Mouse (Mus musculus) CH12.LX (cell line): ENCODE measurements around the gene Fitm2. TPM values are rescaled to one million over a fixed set of nuclear protein-coding genes. Genes with fewer than 3 reads are reported as not detected.

ENCODE experiments used
- DNase-seq: peaks from one replicate; pipeline ENCODE4 v3.0.0-alpha.2; 2013; ENCODE audit errors: extremely low read depth
- H3K27ac ChIP-seq: 2 replicates; pipeline ENCODE4 v1.5.1; 2012; ENCODE audit warnings: low read depth, mild to moderate bottlenecking, control low read depth, moderate library complexity; ENCODE audit not compliant: insufficient read depth
- H3K27me3 ChIP-seq: replicated peaks from 2 replicates; pipeline ENCODE3; 2012; ENCODE audit warnings: inconsistent platforms
- H3K36me3 ChIP-seq, 2 experiments: replicated peaks in 1 of 2; 2 replicates each; pipeline versions ENCODE3 to v1.6.1; 2012; ENCODE audit warnings: inconsistent platforms in 1 of 2, low read length in 1 of 2, mild to moderate bottlenecking in 1 of 2, mixed read lengths in 1 of 2, moderate library complexity in 1 of 2; ENCODE audit not compliant: control insufficient read depth in 1 of 2, insufficient read depth in 1 of 2
- H3K4me1 ChIP-seq, 2 experiments: 2 replicates each; pipeline ENCODE4 v1.6.1; 2012; ENCODE audit warnings: inconsistent platforms in 1 of 2, moderate library complexity in 1 of 2; ENCODE audit not compliant: insufficient read depth in 2 of 2, control insufficient read depth in 1 of 2
- H3K4me2 ChIP-seq: 2 replicates; pipeline ENCODE4 v1.6.1; 2012; ENCODE audit warnings: low read depth, mild to moderate bottlenecking, control low read depth; ENCODE audit not compliant: poor library complexity, insufficient read depth, severe bottlenecking
- H3K4me3 ChIP-seq, 3 experiments: fragments of 150-350 bp in 1 of 3; sonication (generic) in 1 of 3; replicated peaks in 1 of 3; 2 replicates each; pipeline versions ENCODE3 to v1.5.1; 2011 to 2012; ENCODE audit warnings: low read depth in 2 of 3, low read length in 2 of 3, mild to moderate bottlenecking in 2 of 3, moderate library complexity in 2 of 3, control low read depth in 1 of 3, improper control_type of control experiment in 1 of 3, inconsistent platforms in 1 of 3, mixed read lengths in 1 of 3; ENCODE audit not compliant: poor library complexity in 1 of 3
- H3K79me2 ChIP-seq: replicated peaks from 2 replicates; pipeline ENCODE4 v1.6.1; 2012; ENCODE audit warnings: mild to moderate bottlenecking, moderate library complexity; ENCODE audit not compliant: control insufficient read depth, poor library complexity, insufficient read depth, severe bottlenecking; ENCODE audit errors: extremely low read depth
- H3K9ac ChIP-seq: 2 replicates; pipeline ENCODE4 v1.6.1; 2012; ENCODE audit warnings: low read depth, mild to moderate bottlenecking, control low read depth, moderate library complexity; ENCODE audit not compliant: insufficient read depth
- H3K9me3 ChIP-seq: replicated peaks from 2 replicates; pipeline ENCODE3; 2012; ENCODE audit warnings: low read length, inconsistent platforms, mixed read lengths
- BHLHE40 ChIP-seq: IDR thresholded peaks from 2 replicates; pipeline ENCODE4 v1.6.1; 2011; ENCODE audit warnings: mild to moderate bottlenecking, low read depth, low read length, improper control_type of control experiment
- CHD1 ChIP-seq: IDR thresholded peaks from 2 replicates; pipeline ENCODE4 v1.6.1; 2012; ENCODE audit warnings: low read depth, low read length, improper control_type of control experiment, inconsistent platforms
- CHD2 ChIP-seq: IDR thresholded peaks from 2 replicates; pipeline ENCODE4 v1.6.1; 2011; ENCODE audit warnings: low read length, improper control_type of control experiment
- CTCF ChIP-seq, 2 experiments: IDR thresholded peaks in 1 of 2; conservative IDR thresholded peaks in 1 of 2; 2 replicates each; pipeline ENCODE4 v1.5.1; 2011 to 2012; ENCODE audit warnings: low read depth in 2 of 2, low read length in 2 of 2, improper control_type of control experiment in 1 of 2, inconsistent platforms in 1 of 2, mild to moderate bottlenecking in 1 of 2, moderate library complexity in 1 of 2
- ELF1 ChIP-seq: IDR thresholded peaks from 2 replicates; pipeline ENCODE4 v1.6.1; 2014; ENCODE audit warnings: low read depth, mild to moderate bottlenecking, inconsistent platforms, low read length, improper control_type of control experiment
- EP300 ChIP-seq: IDR thresholded peaks from 2 replicates; pipeline ENCODE4 v1.6.1; 2011; ENCODE audit warnings: low read length, improper control_type of control experiment
- HCFC1 ChIP-seq: IDR thresholded peaks from 2 replicates; pipeline ENCODE4 v1.6.1; 2012; ENCODE audit warnings: low read depth, mild to moderate bottlenecking, inconsistent platforms, low read length, improper control_type of control experiment
- JUN ChIP-seq: IDR thresholded peaks from 2 replicates; pipeline ENCODE4 v1.6.1; 2011; ENCODE audit warnings: low read depth, mild to moderate bottlenecking, low read length, improper control_type of control experiment, moderate library complexity; ENCODE audit not compliant: insufficient read depth
- JUND ChIP-seq: conservative IDR thresholded peaks from 2 replicates; pipeline ENCODE4 v1.6.1; 2011; ENCODE audit warnings: low read depth, low read length, improper control_type of control experiment
- MAX ChIP-seq: IDR thresholded peaks from 2 replicates; pipeline ENCODE4 v1.6.1; 2011; ENCODE audit warnings: low read length, improper control_type of control experiment
- MAZ ChIP-seq: IDR thresholded peaks from 2 replicates; pipeline ENCODE4 v1.6.1; 2012; ENCODE audit warnings: low read depth, mild to moderate bottlenecking, inconsistent platforms, low read length, improper control_type of control experiment, moderate library complexity
- MEF2A ChIP-seq: IDR thresholded peaks from 2 replicates; pipeline ENCODE4 v1.6.1; 2014; ENCODE audit warnings: low read depth, mild to moderate bottlenecking, inconsistent platforms, low read length, improper control_type of control experiment, borderline replicate concordance
- MXI1 ChIP-seq: IDR thresholded peaks from 2 replicates; pipeline ENCODE4 v1.6.1; 2011; ENCODE audit warnings: mild to moderate bottlenecking, low read depth, low read length, improper control_type of control experiment
- NELFE ChIP-seq: IDR thresholded peaks from 2 replicates; pipeline ENCODE4 v1.6.1; 2011; ENCODE audit warnings: low read depth, low read length, improper control_type of control experiment
- NRF1 ChIP-seq: IDR thresholded peaks from 2 replicates; pipeline ENCODE4 v1.6.1; 2014; ENCODE audit warnings: low read depth, mild to moderate bottlenecking, inconsistent platforms, low read length, improper control_type of control experiment, moderate library complexity
- PAX5 ChIP-seq: IDR thresholded peaks from 2 replicates; pipeline ENCODE4 v1.6.1; 2012; ENCODE audit warnings: low read length, inconsistent platforms, mixed read lengths
- POLR2A ChIP-seq: IDR thresholded peaks from 2 replicates; pipeline ENCODE4 v1.6.1; 2011; ENCODE audit warnings: low read depth, mild to moderate bottlenecking, improper control_type of control experiment, low read length
- POLR2AphosphoS2 ChIP-seq: IDR thresholded peaks from 2 replicates; pipeline ENCODE4 v1.6.1; 2011; ENCODE audit warnings: low read depth, low read length, improper control_type of control experiment
- SIN3A ChIP-seq: IDR thresholded peaks from 2 replicates; pipeline ENCODE4 v1.6.1; 2012; ENCODE audit warnings: low read length, improper control_type of control experiment, inconsistent platforms
- SMC3 ChIP-seq: IDR thresholded peaks from 2 replicates; pipeline ENCODE4 v1.6.1; 2011; ENCODE audit warnings: low read depth, low read length, improper control_type of control experiment
- TBP ChIP-seq: conservative IDR thresholded peaks from 2 replicates; pipeline ENCODE4 v1.6.1; 2011; ENCODE audit warnings: low read depth, low read length, improper control_type of control experiment
- TCF12 ChIP-seq: IDR thresholded peaks from 2 replicates; pipeline ENCODE4 v1.6.1; 2014; ENCODE audit warnings: low read depth, mild to moderate bottlenecking, inconsistent platforms, low read length, improper control_type of control experiment
- UBTF ChIP-seq: IDR thresholded peaks from 2 replicates; pipeline ENCODE4 v1.6.1; 2012; ENCODE audit warnings: low read depth, mild to moderate bottlenecking, inconsistent platforms, low read length, improper control_type of control experiment, moderate library complexity
- USF1 ChIP-seq: IDR thresholded peaks from 2 replicates; pipeline ENCODE4 v1.6.1; 2014; ENCODE audit warnings: low read depth, mild to moderate bottlenecking, inconsistent platforms, low read length, improper control_type of control experiment
- ZC3H11A ChIP-seq: IDR thresholded peaks from 2 replicates; pipeline ENCODE4 v1.6.1; 2012; ENCODE audit warnings: low read depth, mild to moderate bottlenecking, inconsistent platforms, low read length, improper control_type of control experiment
- ZKSCAN1 ChIP-seq: IDR thresholded peaks from 2 replicates; pipeline ENCODE4 v1.6.1; 2012; ENCODE audit warnings: low read depth, inconsistent platforms, low read length, improper control_type of control experiment, borderline replicate concordance
- ZMIZ1 ChIP-seq: IDR thresholded peaks from 2 replicates; pipeline ENCODE4 v1.6.1; 2012; ENCODE audit warnings: low read depth, mild to moderate bottlenecking, inconsistent platforms, low read length, improper control_type of control experiment
- ZNF384 ChIP-seq: IDR thresholded peaks from 2 replicates; pipeline ENCODE4 v1.6.1; 2012; ENCODE audit warnings: low read depth, low read length, improper control_type of control experiment, inconsistent platforms
- dilution Hi-C: fragments of 300-500 bp; cut with MboI; formaldehyde crosslinking; loops from 2 replicates; pipeline ENCODE4 v1.14.3; 2020; ENCODE audit warnings: low sequenced_read_pairs; ENCODE audit not compliant: extremely low pct_unique_long_range_greater_than_20kb, extremely low pct_ligation_motif_present
- in situ Hi-C: fragments of 300-500 bp; cut with MboI; formaldehyde crosslinking; loops from 3 replicates; pipeline ENCODE4 v1.14.3; 2019; ENCODE audit warnings: low sequenced_read_pairs, low pct_ligation_motif_present, low pct_unique_long_range_greater_than_20kb, mixed read lengths
- polyA plus RNA-seq: library from polyadenylated mRNA; unstranded; fragments of >175 nt; gene quantifications from 2 replicates; pipeline ENCODE4 v1.2.1, GENCODE M21; 2012; ENCODE audit warnings: low read depth; ENCODE audit not compliant: insufficient read length
- total RNA-seq, 2 experiments: library from RNA; depleted of rRNA; stranded (reverse); fragments of 300-350 nt in 1 of 2; fragments of >200 nt in 1 of 2; gene quantifications; 2 replicates each; pipeline ENCODE4 v1.2.3; 2012 to 2014

Fitm2 gene
- total and polyA plus RNA-seq, 3 experiments = 3.9 to 5.5 (median 5.0) TPM

DNA sequence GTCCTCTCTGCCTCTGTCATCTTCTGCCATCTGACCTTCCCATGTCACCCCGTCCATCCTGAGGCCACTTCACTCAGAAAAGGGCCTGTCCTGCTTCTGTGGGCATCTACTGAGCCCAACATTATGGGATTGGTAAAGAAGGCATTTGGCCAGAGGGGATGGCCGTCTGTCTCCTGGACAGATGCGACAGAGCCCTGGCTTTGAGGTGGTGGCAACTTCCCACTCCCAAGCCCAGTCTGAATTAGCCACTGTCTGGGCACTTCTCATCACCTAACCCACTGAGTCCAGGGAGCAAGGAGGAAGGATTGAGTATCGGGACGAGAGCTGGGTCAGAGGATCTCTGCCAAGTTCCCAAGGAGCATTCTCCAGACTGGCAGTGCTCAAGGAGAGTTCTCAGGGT lies 19.6 kb upstream of the Fitm2 start, which contains the start of gene R3hdml:
R3hdml (plus strand) TSS at position 301 of the 400 bp plus-strand sequence.
- Histone ChIP-seq H3K9me3 (no peaks in the 10 kb centered on the region), H3K9ac (no peak within 1 kb of the TSS), H3K4me1 (peaks cover 0 to 3% of the 10 kb centered on the region in 2 experiments; a peak in 1 of 4 replicates), H3K4me3 (no peak within 1 kb of the TSS), H3K27ac (no peak within 1 kb of the TSS), H3K36me3 (no peaks in the 10 kb centered on the region)
- in situ Hi-C loops (no loop called here), dilution Hi-C loops (no loop called here)
- TF ChIP-seq CTCF (conservative IDR thresholded peaks at IDR 0.05 in 1 of 2, IDR thresholded peaks at IDR 0.05 in 1 of 2; ENCODE audit: low read depth in 2 of 2, low read length in 2 of 2) (no peak), MAX (no peak), SIN3A (no peak), TCF12 (no peak), ZC3H11A (no peak), PAX5 (no peak), POLR2AphosphoS2 (no peak), CHD2 (no peak), POLR2A (no peak), MAZ (no peak), EP300 (no peak), UBTF (no peak), ZKSCAN1 (no peak)
- TF ChIP-seq, all 38 proteins: peak for 0
- peaks cover 94% of the 10 kb centered on the region for H3K27me3 ChIP-seq
- H3K79me2 ChIP-seq = no peaks in the 10 kb centered on the region
- DNase-seq = no peak
- H3K4me2 ChIP-seq = no peak within 1 kb of the TSS

DNA sequence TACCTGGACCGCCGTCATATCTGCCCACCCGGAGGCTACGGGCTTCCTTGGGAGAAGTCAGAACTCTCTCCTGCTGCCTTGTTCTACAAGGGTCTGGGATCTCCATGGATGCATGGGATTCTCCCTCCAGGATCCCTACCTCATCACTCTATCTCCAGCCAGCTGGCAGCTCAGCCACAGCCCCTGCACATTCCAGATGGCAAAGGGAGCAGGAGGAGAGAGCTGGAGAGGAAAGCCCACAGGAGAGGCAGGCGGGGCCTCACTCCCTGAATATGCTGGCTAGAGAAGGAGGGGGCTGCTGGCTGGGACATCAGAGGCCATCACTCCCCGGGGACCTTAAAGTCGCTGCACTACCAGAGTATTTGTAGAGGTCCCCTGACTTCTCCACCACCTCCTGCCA lies 18.9 kb upstream of the Fitm2 start:
- Histone ChIP-seq H3K27me3 (peaks cover 94% of the 10 kb centered on the region), H3K9me3 (no peaks in the 10 kb centered on the region), H3K4me2 (no peak overlapping the region), H3K36me3 (no peaks in the 10 kb centered on the region), H3K9ac (no peak overlapping the region), H3K4me1 (peaks cover 0 to 3% of the 10 kb centered on the region in 2 experiments; a peak in 1 of 4 replicates), H3K27ac (no peak overlapping the region), H3K79me2 (no peaks in the 10 kb centered on the region), H3K4me3 (no peak overlapping the region)
- TF ChIP-seq MEF2A (no peak), SMC3 (no peak), ZMIZ1 (no peak), USF1 (no peak), CHD1 (no peak), NELFE (no peak), TBP (no peak), HCFC1 (no peak), ELF1 (no peak), POLR2AphosphoS2 (no peak), JUN (no peak), JUND (no peak), MXI1 (no peak), ZNF384 (no peak), NRF1 (no peak), EP300 (no peak), BHLHE40 (no peak), UBTF (no peak)
- no peak for DNase-seq
- dilution Hi-C loops = no loop called here
- in situ Hi-C loops = no loop called here
